Mouse (Mus musculus) forebrain, postnatal 0 days (tissue): ENCODE measurements around the gene Slc15a4. TPM values are rescaled to one million over a fixed set of nuclear protein-coding genes. Genes with fewer than 3 reads are reported as not detected.

ENCODE experiments used
- ATAC-seq: fragments of 200-750 bp; cut with Nextera tagmentation; 2 replicates; pipeline ENCODE4 v1.8.0; 2017; ENCODE audit warnings: mild to moderate bottlenecking, moderate library complexity
- DNase-seq: peaks from one replicate; pipeline ENCODE4 v3.0.0-alpha.2; 2015
- H3K27ac ChIP-seq: fragments of 300-500 bp; sonication (generic); 2 replicates; pipeline ENCODE4 v1.5.1; 2014; ENCODE audit warnings: low read depth, mild to moderate bottlenecking, antibody characterized with exemption, low read length, moderate library complexity, mixed read lengths
- H3K27me3 ChIP-seq: fragments of 300-500 bp; sonication (generic); 2 replicates; pipeline ENCODE4 v1.6.1; 2014; ENCODE audit warnings: mild to moderate bottlenecking, low read length, mixed read lengths; ENCODE audit not compliant: insufficient read depth
- H3K36me3 ChIP-seq: fragments of 300-500 bp; sonication (generic); 2 replicates; pipeline ENCODE4 v1.6.1; 2014; ENCODE audit warnings: mild to moderate bottlenecking, moderate library complexity; ENCODE audit not compliant: insufficient read depth
- H3K4me1 ChIP-seq: fragments of 300-500 bp; sonication (generic); 2 replicates; pipeline ENCODE4 v1.6.1; 2014; ENCODE audit warnings: antibody characterized with exemption; ENCODE audit not compliant: insufficient read depth
- H3K4me2 ChIP-seq: fragments of 300-500 bp; sonication (generic); 2 replicates; pipeline ENCODE4 v1.6.1; 2014; ENCODE audit warnings: low read depth, mild to moderate bottlenecking, moderate library complexity
- H3K4me3 ChIP-seq: fragments of 300-500 bp; sonication (generic); 2 replicates; pipeline ENCODE4 v1.5.1; 2014; ENCODE audit warnings: low read depth, low read length, mixed read lengths
- H3K9ac ChIP-seq: fragments of 300-500 bp; sonication (generic); 2 replicates; pipeline ENCODE4 v1.6.1; 2014; ENCODE audit warnings: mild to moderate bottlenecking
- H3K9me3 ChIP-seq: fragments of 300-500 bp; sonication (generic); 2 replicates; pipeline ENCODE4 v1.6.1; 2016; ENCODE audit warnings: low read length
- CTCF ChIP-seq: sonication (generic); IDR thresholded peaks from 2 replicates; pipeline ENCODE4 v1.5.1; 2016; ENCODE audit warnings: antibody characterized with exemption, control low read depth, low read depth
- WGBS: fragments of 180-500 bp; shearing (Covaris S2); extraction: QIAGEN DNeasy Blood & Tissue Kit; methylation state at CpG from one replicate; pipeline ENCODE4 v1.1.7; 2014; 5-methylcytosine and 5-hydroxymethylcytosine counted together
- polyA plus RNA-seq: library from polyadenylated mRNA; unstranded; fragments of >200 nt; fragmentation: Nextera tagmentation; extraction: Ambion mirVana; gene quantifications from 2 replicates; pipeline ENCODE4 v1.2.1, GENCODE M21; 2015
- total RNA-seq: library from RNA; depleted of rRNA; stranded (reverse); fragments of >200 nt; gene quantifications from 2 replicates; pipeline ENCODE4 v1.2.3, GENCODE M21; 2014; rRNA removed

Slc15a4 gene
- total and polyA plus RNA-seq, 2 experiments from 2014 or later: 20.5 to 28.7 TPM

DNA sequence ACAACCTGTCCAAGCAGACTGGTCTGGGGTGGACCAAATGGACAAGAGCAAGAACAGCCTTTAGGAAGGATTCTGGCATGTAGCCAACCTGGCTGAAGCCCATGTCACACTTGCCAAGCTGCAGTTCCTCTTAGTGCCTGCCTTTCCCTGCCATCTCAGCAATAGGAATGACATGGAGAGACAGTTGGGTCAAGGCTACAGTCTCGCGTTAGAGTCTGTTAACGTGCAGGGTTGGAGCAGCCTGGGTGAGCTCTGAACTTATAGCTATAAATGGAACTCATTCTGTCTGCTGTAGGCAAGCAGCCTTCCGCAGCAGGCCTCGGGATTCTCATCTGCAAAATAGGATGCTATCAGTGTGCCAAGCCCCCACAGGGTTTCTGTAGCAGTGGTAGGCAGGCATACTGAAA is 86.1 kb downstream of the Slc15a4 start:
- TF ChIP-seq CTCF: no peak
- Histone ChIP-seq H3K27ac (no peak overlapping the region), H3K36me3 (no peaks in the 10 kb centered on the region), H3K4me2 (no peak overlapping the region), H3K4me1 (0 out of 2 replicates have a peak, but pooled peaks cover 3% of the 10 kb centered on the region), H3K4me3 (no peak overlapping the region), H3K9me3 (no peaks in the 10 kb centered on the region), H3K9ac (0 out of 2 replicates have a peak overlapping the region, but pooled peaks have one; percentile 14), H3K27me3 (no peaks in the 10 kb centered on the region)
- ATAC-seq (no peak), DNase-seq (peak; percentile 35)
- WGBS: 54% methylated on average over 5 of the region's 5 CpGs

Other genes with a start within 250 kb of the Slc15a4 start
- 10.5 and 12.0 TPM in 2 replicates for gene Glt1d1, start 635 bp downstream of the Slc15a4 start, total RNA-seq
- gene Glt1d1, start 635 bp downstream of the Slc15a4 start, polyA plus RNA-seq: 1.0 and 1.1 TPM in 2 replicates